Mouse (Mus musculus): ENCODE results near the gene Pla2g1b. TPM values are rescaled to one million over a fixed set of nuclear protein-coding genes. Genes with fewer than 3 reads are reported as not detected.
"Not testable (repeated sequence)": the region's sequence is repeated elsewhere in the genome, so short reads cannot be mapped to it uniquely, and the experiment has no call there.

The Pla2g1b gene
- polyA plus RNA-seq, 1 experiment from 2014 or later: not detected

GRCm38 (mm10) chr5:115514346-115514745, 48.3 kb downstream of the Pla2g1b start:
- H3K36me3 ChIP-seq (replicated peaks; ENCODE audit: control insufficient read depth, insufficient read depth, low read depth, low read length): no peaks in the 10 kb centered on the region
- peaks cover 5% of the 10 kb centered on the region for H3K4me1 ChIP-seq (ENCODE audit: control insufficient read depth, insufficient read depth, low read length)
- peak overlapping the region; percentile 29 for H3K9ac ChIP-seq (replicated peaks; ENCODE audit: low read length)
- no peak for DNase-seq (ENCODE audit: low spot score)
- H3K4me3 ChIP-seq (ENCODE audit: low read depth, low read length): no peak overlapping the region
- H3K9me3 ChIP-seq (replicated peaks; ENCODE audit: control insufficient read depth, low read length): no peaks in the 10 kb centered on the region
- H3K27ac ChIP-seq (replicated peaks; ENCODE audit: low read depth, low read length): peak overlapping the region; percentile 85
- no peak for ATAC-seq (replicated peaks; ENCODE audit: insufficient number of reproducible peaks, low FRiP score, low TSS enrichment, low read depth)
- peak overlapping the region; percentile 14 for H3K4me2 ChIP-seq (ENCODE audit: low read depth, low read length)
- no peaks in the 10 kb centered on the region for H3K27me3 ChIP-seq (ENCODE audit: control insufficient read depth, insufficient read depth, low read length)
- 76% methylated on average over 6 of the region's 6 CpGs for WGBS

GRCm38 (mm10) chr5:115514896-115515587, 49.0 kb downstream of the Pla2g1b start:
- H3K36me3 ChIP-seq (replicated peaks; ENCODE audit: control insufficient read depth, insufficient read depth, low read depth, low read length): no peaks in the 10 kb centered on the region
- H3K9me3 ChIP-seq (replicated peaks; ENCODE audit: control insufficient read depth, low read length): no peaks in the 10 kb centered on the region
- peak; percentile 54; the same call in 1 of the 2 replicates for ATAC-seq (replicated peaks; ENCODE audit: insufficient number of reproducible peaks, low FRiP score, low TSS enrichment, low read depth)
- no peak overlapping the region for H3K4me3 ChIP-seq (ENCODE audit: low read depth, low read length)
- peak overlapping the region; percentile 85 for H3K27ac ChIP-seq (replicated peaks; ENCODE audit: low read depth, low read length)
- H3K4me1 ChIP-seq (ENCODE audit: control insufficient read depth, insufficient read depth, low read length): peaks cover 5% of the 10 kb centered on the region
- H3K27me3 ChIP-seq (ENCODE audit: control insufficient read depth, insufficient read depth, low read length): no peaks in the 10 kb centered on the region
- peak overlapping the region; percentile 29 for H3K9ac ChIP-seq (replicated peaks; ENCODE audit: low read length)
- 34% methylated on average over 20 of the region's 20 CpGs for WGBS
- DNase-seq (ENCODE audit: low spot score): peak; percentile 81
- peak overlapping the region; percentile 14 for H3K4me2 ChIP-seq (ENCODE audit: low read depth, low read length)

GRCm38 (mm10) chr5:115516081-115516907, 50.2 kb downstream of the Pla2g1b start:
- H3K36me3 ChIP-seq (replicated peaks; ENCODE audit: control insufficient read depth, insufficient read depth, low read depth, low read length): no peaks in the 10 kb centered on the region
- H3K27me3 ChIP-seq (ENCODE audit: control insufficient read depth, insufficient read depth, low read length): no peaks in the 10 kb centered on the region
- H3K27ac ChIP-seq (replicated peaks; ENCODE audit: low read depth, low read length): no peak overlapping the region
- H3K4me2 ChIP-seq (ENCODE audit: low read depth, low read length): no peak overlapping the region
- WGBS: 84% methylated on average over 32 of the region's 32 CpGs
- DNase-seq (ENCODE audit: low spot score): no peak
- H3K4me3 ChIP-seq (ENCODE audit: low read depth, low read length): no peak overlapping the region
- peaks cover 9% of the 10 kb centered on the region for H3K4me1 ChIP-seq (ENCODE audit: control insufficient read depth, insufficient read depth, low read length)
- H3K9ac ChIP-seq (replicated peaks; ENCODE audit: low read length): no peak overlapping the region
- H3K9me3 ChIP-seq (replicated peaks; ENCODE audit: control insufficient read depth, low read length): no peaks in the 10 kb centered on the region
- no peak for ATAC-seq (replicated peaks; ENCODE audit: insufficient number of reproducible peaks, low FRiP score, low TSS enrichment, low read depth)

- Histone ChIP-seq H3K36me3 (replicated peaks; ENCODE audit: control insufficient read depth, insufficient read depth, low read depth, low read length) (no peaks in the 10 kb centered on the region), H3K27me3 (ENCODE audit: control insufficient read depth, insufficient read depth, low read length) (no peaks in the 10 kb centered on the region), H3K27ac (replicated peaks; ENCODE audit: low read depth, low read length) (no peak overlapping the region), H3K9me3 (replicated peaks; ENCODE audit: control insufficient read depth, low read length) (no peaks in the 10 kb centered on the region), H3K4me3 (ENCODE audit: low read depth, low read length) (no peak overlapping the region), H3K4me2 (ENCODE audit: low read depth, low read length) (no peak overlapping the region), H3K9ac (replicated peaks; ENCODE audit: low read length) (no peak overlapping the region), H3K4me1 (ENCODE audit: control insufficient read depth, insufficient read depth, low read length) (peaks cover 9% of the 10 kb centered on the region)
- no peak for ATAC-seq (replicated peaks; ENCODE audit: insufficient number of reproducible peaks, low FRiP score, low TSS enrichment, low read depth)
- no peak for DNase-seq (ENCODE audit: low spot score)
- 89% methylated on average over 7 of the region's 7 CpGs for WGBS
Measured at GRCm38 (mm10) chr5:115516908-115517307, 50.8 kb downstream of the Pla2g1b start.

- Histone ChIP-seq H3K36me3 (replicated peaks; ENCODE audit: control insufficient read depth, insufficient read depth, low read depth, low read length) (no peaks in the 10 kb centered on the region), H3K9me3 (replicated peaks; ENCODE audit: control insufficient read depth, low read length) (no peaks in the 10 kb centered on the region), H3K27me3 (ENCODE audit: control insufficient read depth, insufficient read depth, low read length) (no peaks in the 10 kb centered on the region), H3K4me1 (ENCODE audit: control insufficient read depth, insufficient read depth, low read length) (peaks cover 9% of the 10 kb centered on the region), H3K4me3 (ENCODE audit: low read depth, low read length) (no peak overlapping the region), H3K9ac (replicated peaks; ENCODE audit: low read length) (no peak overlapping the region), H3K4me2 (ENCODE audit: low read depth, low read length) (no peak overlapping the region), H3K27ac (replicated peaks; ENCODE audit: low read depth, low read length) (no peak overlapping the region)
- DNase-seq (ENCODE audit: low spot score): no peak
- ATAC-seq (replicated peaks; ENCODE audit: insufficient number of reproducible peaks, low FRiP score, low TSS enrichment, low read depth): no peak
- WGBS: 91% methylated on average over 9 of the region's 9 CpGs
Measured at GRCm38 (mm10) chr5:115517501-115517900, 51.4 kb downstream of the Pla2g1b start.

GRCm38 (mm10) chr5:115518214-115518613, 52.2 kb downstream of the Pla2g1b start:
- not testable (repeated sequence) for H3K9ac ChIP-seq (replicated peaks; ENCODE audit: low read length); H3K4me2 ChIP-seq (ENCODE audit: low read depth, low read length); H3K36me3 ChIP-seq (replicated peaks; ENCODE audit: control insufficient read depth, insufficient read depth, low read depth, low read length); H3K4me1 ChIP-seq (ENCODE audit: control insufficient read depth, insufficient read depth, low read length); H3K9me3 ChIP-seq (replicated peaks; ENCODE audit: control insufficient read depth, low read length); DNase-seq (ENCODE audit: low spot score); H3K27ac ChIP-seq (replicated peaks; ENCODE audit: low read depth, low read length); H3K27me3 ChIP-seq (ENCODE audit: control insufficient read depth, insufficient read depth, low read length); ATAC-seq (replicated peaks; ENCODE audit: insufficient number of reproducible peaks, low FRiP score, low TSS enrichment, low read depth); H3K4me3 ChIP-seq (ENCODE audit: low read depth, low read length)
- WGBS: 94% methylated on average over 8 of the region's 8 CpGs

- DNase-seq (ENCODE audit: low spot score) (no peak), ATAC-seq (replicated peaks; ENCODE audit: insufficient number of reproducible peaks, low FRiP score, low TSS enrichment, low read depth) (no peak)
- H3K4me1 ChIP-seq (ENCODE audit: control insufficient read depth, insufficient read depth, low read length): peaks cover 20% of the 10 kb centered on the region
- no peak overlapping the region; the same call in 1 of the 2 replicates for H3K9ac ChIP-seq (replicated peaks; ENCODE audit: low read length)
- H3K36me3 ChIP-seq (replicated peaks; ENCODE audit: control insufficient read depth, insufficient read depth, low read depth, low read length): no peaks in the 10 kb centered on the region
- WGBS: 40% methylated on average over 21 of the region's 21 CpGs
- H3K27me3 ChIP-seq (ENCODE audit: control insufficient read depth, insufficient read depth, low read length): no peaks in the 10 kb centered on the region
- peak overlapping the region; percentile 4; the same call in 1 of the 2 replicates for H3K4me2 ChIP-seq (ENCODE audit: low read depth, low read length)
- no peaks in the 10 kb centered on the region for H3K9me3 ChIP-seq (replicated peaks; ENCODE audit: control insufficient read depth, low read length)
- H3K4me3 ChIP-seq (ENCODE audit: low read depth, low read length): no peak overlapping the region
- H3K27ac ChIP-seq (replicated peaks; ENCODE audit: low read depth, low read length): peak overlapping the region; percentile 52; the same call in 1 of the 2 replicates
Measured at GRCm38 (mm10) chr5:115520325-115520869, 54.3 kb downstream of the Pla2g1b start.

Data from embryonic facial prominence, embryonic 11.5 days (tissue).